Mouse (Mus musculus) limb, embryonic 14.5 days (tissue): ENCODE data around the gene Miga1. TPM values are rescaled to one million over a fixed set of nuclear protein-coding genes. Genes with fewer than 3 reads are reported as not detected.
A peak's percentile ranks its signal among the peaks of the same experiment; 100 is the strongest.

Experiments
- ATAC-seq: fragments of 200-750 bp; cut with Nextera tagmentation; 2 replicates; pipeline ENCODE4 v1.8.0; 2017; ENCODE audit warnings: low read depth, moderate number of reproducible peaks, moderate TSS enrichment; ENCODE audit not compliant: low FRiP score
- DNase-seq: peaks from one replicate; pipeline ENCODE4 v3.0.0-alpha.2; 2015; ENCODE audit warnings: low spot score
- H3K27ac ChIP-seq: fragments of 300-500 bp; sonication (generic); replicated peaks from 2 replicates; pipeline ENCODE4 v1.5.1; 2014; ENCODE audit warnings: low read depth, mild to moderate bottlenecking, low read length, moderate library complexity, mixed read lengths
- H3K27me3 ChIP-seq: fragments of 300-500 bp; sonication (generic); 2 replicates; pipeline ENCODE4 v1.6.1; 2014; ENCODE audit warnings: low read length, mixed read lengths; ENCODE audit not compliant: control insufficient read depth, insufficient read depth
- H3K36me3 ChIP-seq: fragments of 300-500 bp; sonication (generic); 2 replicates; pipeline ENCODE4 v1.6.1; 2014; ENCODE audit warnings: mild to moderate bottlenecking, low read length, moderate library complexity, mixed read lengths; ENCODE audit not compliant: control insufficient read depth, insufficient read depth
- H3K4me1 ChIP-seq: fragments of 300-500 bp; sonication (generic); 2 replicates; pipeline ENCODE4 v1.6.1; 2014; ENCODE audit warnings: antibody characterized with exemption, low read length, mixed read lengths; ENCODE audit not compliant: control insufficient read depth, insufficient read depth
- H3K4me2 ChIP-seq: fragments of 300-500 bp; sonication (generic); replicated peaks from 2 replicates; pipeline ENCODE4 v1.6.1; 2014; ENCODE audit warnings: low read depth, mild to moderate bottlenecking, low read length, moderate library complexity; ENCODE audit not compliant: severe bottlenecking
- H3K4me3 ChIP-seq: fragments of 300-500 bp; sonication (generic); replicated peaks from 2 replicates; pipeline ENCODE4 v1.5.1; 2014; ENCODE audit warnings: low read length
- H3K9ac ChIP-seq: fragments of 300-500 bp; sonication (generic); 2 replicates; pipeline ENCODE4 v1.6.1; 2014; ENCODE audit warnings: mild to moderate bottlenecking, low read depth, low read length, moderate library complexity; ENCODE audit not compliant: severe bottlenecking
- H3K9me3 ChIP-seq: fragments of 300-500 bp; sonication (generic); 2 replicates; pipeline ENCODE4 v1.6.1; 2016; ENCODE audit warnings: low read length; ENCODE audit not compliant: control insufficient read depth
- POLR2A ChIP-seq: fragments of 200-500 bp; IDR thresholded peaks from 2 replicates; pipeline ENCODE4 v1.8.0; 2012; ENCODE audit warnings: inconsistent platforms, mild to moderate bottlenecking, moderate library complexity, borderline replicate concordance; ENCODE audit not compliant: insufficient read depth, insufficient read length; ENCODE audit errors: extremely low read depth
- whole genome bisulfite sequencing: fragments of 180-500 bp; shearing (Covaris S2); extraction: QIAGEN DNeasy Blood & Tissue Kit; methylation state at CpG from one replicate; pipeline ENCODE4 v1.1.7; 2014; 5-methylcytosine and 5-hydroxymethylcytosine counted together
- polyA plus RNA-seq, 2 experiments: library from polyadenylated mRNA; depleted of rRNA in 1 of 2; stranded (reverse) in 1 of 2; unstranded in 1 of 2; fragments of >200 nt; fragmentation: Nextera tagmentation in 1 of 2; extraction: Ambion mirVana in 1 of 2; gene quantifications; 2 replicates each; pipeline versions ENCODE4 v1.2.1 to v1.2.3; 2012 to 2014

Miga1 gene
- polyA plus RNA-seq, 2 experiments = 18.0 to 19.8 TPM

GRCm38 (mm10) chr3:152245273-152245910, 94.8 kb downstream of the Miga1 start:
- DNase-seq = no peak
- no peak overlapping the region for H3K4me2 ChIP-seq
- H3K27me3 ChIP-seq = no peaks in the 10 kb centered on the region
- no peak overlapping the region for H3K27ac ChIP-seq
- H3K9ac ChIP-seq = no peak overlapping the region
- WGBS = 82% methylated on average over 5 of the region's 5 CpGs
- H3K9me3 ChIP-seq = no peaks in the 10 kb centered on the region
- no peak overlapping the region for H3K4me3 ChIP-seq
- peaks cover 8% of the 10 kb centered on the region for H3K36me3 ChIP-seq
- no peak for ATAC-seq
- no peak for TF ChIP-seq POLR2A
- H3K4me1 ChIP-seq = no peaks in the 10 kb centered on the region

- no peak for DNase-seq
These were observed 96.9 kb downstream of the Miga1 start for GRCm38 (mm10) chr3:152243304-152243703.

GRCm38 (mm10) chr3:152241098-152241497, 99.1 kb downstream of the Miga1 start:
- H3K27ac ChIP-seq = no peak overlapping the region
- no peaks in the 10 kb centered on the region for H3K9me3 ChIP-seq
- no peak overlapping the region for H3K4me3 ChIP-seq
- WGBS = 35% methylated on average over 3 of the region's 3 CpGs
- H3K4me1 ChIP-seq = no peaks in the 10 kb centered on the region
- no peak overlapping the region for H3K9ac ChIP-seq
- ATAC-seq (no peak), DNase-seq (no peak)
- H3K36me3 ChIP-seq = peaks cover 37% of the 10 kb centered on the region
- TF ChIP-seq POLR2A = no peak
- no peak overlapping the region for H3K4me2 ChIP-seq
- no peaks in the 10 kb centered on the region for H3K27me3 ChIP-seq

More at GRCm38 (mm10) chr3:152243304-152243703, 96.9 kb downstream of the Miga1 start:
- Histone ChIP-seq H3K4me2 (no peak overlapping the region), H3K27me3 (no peaks in the 10 kb centered on the region), H3K27ac (no peak overlapping the region), H3K9me3 (no peaks in the 10 kb centered on the region), H3K36me3 (peaks cover 23% of the 10 kb centered on the region), H3K4me3 (no peak overlapping the region), H3K4me1 (no peaks in the 10 kb centered on the region), H3K9ac (no peak overlapping the region)
- no peak for ATAC-seq
- no peak for TF ChIP-seq POLR2A
- 76% methylated on average over 4 of the region's 4 CpGs for WGBS

GRCm38 (mm10) chr3:152239592-152239991, 100.6 kb downstream of the Miga1 start:
- TF ChIP-seq POLR2A = no peak
- Histone ChIP-seq H3K27me3 (no peaks in the 10 kb centered on the region), H3K9ac (no peak overlapping the region), H3K4me3 (no peak overlapping the region), H3K27ac (no peak overlapping the region), H3K9me3 (no peaks in the 10 kb centered on the region), H3K4me2 (no peak overlapping the region), H3K36me3 (peaks cover 47% of the 10 kb centered on the region), H3K4me1 (no peaks in the 10 kb centered on the region)
- WGBS = 91% methylated on average over 1 of the region's 1 CpGs
- ATAC-seq (no peak), DNase-seq (no peak)

- no peak overlapping the region for H3K4me2 ChIP-seq
- no peaks in the 10 kb centered on the region for H3K9me3 ChIP-seq
- no peak for TF ChIP-seq POLR2A
- ATAC-seq (peak; percentile 32; the same call in 1 of the 2 replicates), DNase-seq (peak; percentile 45)
- no peak overlapping the region for H3K9ac ChIP-seq
- WGBS = 57% methylated on average over 2 of the region's 2 CpGs
- no peak overlapping the region for H3K4me3 ChIP-seq
- H3K36me3 ChIP-seq = peaks cover 54% of the 10 kb centered on the region
- H3K27me3 ChIP-seq = no peaks in the 10 kb centered on the region
- H3K27ac ChIP-seq = no peak overlapping the region
- no peaks in the 10 kb centered on the region for H3K4me1 ChIP-seq
These were observed 101.4 kb downstream of the Miga1 start for GRCm38 (mm10) chr3:152238836-152239235.
